Mouse (Mus musculus) central nervous system, embryonic 11.5 days (tissue): ENCODE results near the gene Gorasp2. TPM values are rescaled to one million over a fixed set of nuclear protein-coding genes. Genes with fewer than 3 reads are reported as not detected.

Experiments
- polyA plus RNA-seq: library from polyadenylated mRNA; depleted of rRNA; stranded (reverse); fragments of >200 nt; gene quantifications from 2 replicates; pipeline ENCODE4 v1.2.3, GENCODE M21; 2012; rRNA removed

Gorasp2 gene
- polyA plus RNA-seq = 46.2 and 81.2 TPM in 2 replicates

GRCm38 (mm10) chr2:70660887-70661714 is at the start of gene Gorasp2:
TSS of gene Gorasp2 (plus strand) at chr2:70661576.

GRCm38 (mm10) chr2:70661715-70662495 is 529 bp downstream of the Gorasp2 start, which contains the start of gene Gm26558:
TSS of gene Gm26558 (minus strand) at chr2:70662108.

Other genes starting within 250 kb of the Gorasp2 start
- gene Sp5, start 186.7 kb upstream of the Gorasp2 start, polyA plus RNA-seq = 6.0 and 9.2 TPM in 2 replicates
- gene Erich2, start 152.8 kb upstream of the Gorasp2 start, polyA plus RNA-seq = 2.1 and 6.1 TPM in 2 replicates
- gene Gad1, start 108.5 kb upstream of the Gorasp2 start, polyA plus RNA-seq = 20.3 and 32.0 TPM in 2 replicates
- 0.37 and 0.41 TPM in 2 replicates for gene Gm26558, start 532 bp downstream of the Gorasp2 start, polyA plus RNA-seq
- 35.3 and 48.5 TPM in 2 replicates for gene Tlk1, start 164.2 kb downstream of the Gorasp2 start, polyA plus RNA-seq